Mouse (Mus musculus) hindbrain, embryonic 16.5 days (tissue): ENCODE results near the gene Nrsn2. TPM values are rescaled to one million over a fixed set of nuclear protein-coding genes. Genes with fewer than 3 reads are reported as not detected.

Source experiments
- ATAC-seq: fragments of 200-750 bp; cut with Nextera tagmentation; 2 replicates; pipeline ENCODE4 v1.8.0; 2017; ENCODE audit warnings: moderate TSS enrichment, moderate library complexity
- H3K27ac ChIP-seq: fragments of 300-500 bp; sonication (generic); 2 replicates; pipeline ENCODE4 v1.5.1; 2014; ENCODE audit warnings: low read depth, mild to moderate bottlenecking, control low read depth, low read length, moderate library complexity
- H3K27me3 ChIP-seq: fragments of 300-500 bp; sonication (generic); replicated peaks from 2 replicates; pipeline ENCODE4 v1.6.1; 2014; ENCODE audit warnings: low read length; ENCODE audit not compliant: control insufficient read depth, insufficient read depth
- H3K36me3 ChIP-seq: fragments of 300-500 bp; sonication (generic); 2 replicates; pipeline ENCODE4 v1.6.1; 2014; ENCODE audit warnings: mild to moderate bottlenecking, low read length, moderate library complexity, mixed read lengths; ENCODE audit not compliant: control insufficient read depth, insufficient read depth
- H3K4me1 ChIP-seq: fragments of 300-500 bp; sonication (generic); 2 replicates; pipeline ENCODE4 v1.6.1; 2014; ENCODE audit warnings: low read depth, low read length; ENCODE audit not compliant: control insufficient read depth, insufficient read depth
- H3K4me2 ChIP-seq: fragments of 300-500 bp; sonication (generic); 2 replicates; pipeline ENCODE4 v1.6.1; 2014; ENCODE audit warnings: mild to moderate bottlenecking, low read length, control low read depth, moderate library complexity
- H3K4me3 ChIP-seq: fragments of 300-500 bp; sonication (generic); 2 replicates; pipeline ENCODE4 v1.5.1; 2014; ENCODE audit warnings: mild to moderate bottlenecking, low read length, control low read depth, moderate library complexity
- H3K9ac ChIP-seq: fragments of 300-500 bp; sonication (generic); 2 replicates; pipeline ENCODE4 v1.6.1; 2014; ENCODE audit warnings: low read depth, mild to moderate bottlenecking, control low read depth, low read length, moderate library complexity
- H3K9me3 ChIP-seq: fragments of 300-500 bp; sonication (generic); 2 replicates; pipeline ENCODE4 v1.6.1; 2014; ENCODE audit warnings: mild to moderate bottlenecking, low read length, moderate library complexity; ENCODE audit not compliant: control insufficient read depth
- WGBS: fragments of 180-500 bp; shearing (Covaris S2); extraction: QIAGEN DNeasy Blood & Tissue Kit; methylation state at CpG from one replicate; pipeline ENCODE4 v1.1.7; 2014; 5-methylcytosine and 5-hydroxymethylcytosine counted together
- polyA plus RNA-seq: library from polyadenylated mRNA; unstranded; fragments of >200 nt; fragmentation: Nextera tagmentation; extraction: Ambion mirVana; gene quantifications from 2 replicates; pipeline ENCODE4 v1.2.1, GENCODE M21; 2015

The Nrsn2 gene
- polyA plus RNA-seq, 1 experiment from 2014 or later = 72.0 TPM

- WGBS = 17% methylated on average over 13 of the region's 13 CpGs
- Histone ChIP-seq H3K4me3 (peak overlapping the region; percentile 90), H3K27ac (peak overlapping the region; percentile 100), H3K4me2 (peak overlapping the region; percentile 92), H3K9me3 (no peaks in the 10 kb centered on the region), H3K27me3 (no peaks in the 10 kb centered on the region), H3K36me3 (no peaks in the 10 kb centered on the region), H3K9ac (peak overlapping the region; percentile 98), H3K4me1 (peaks cover 33% of the 10 kb centered on the region)
- no peak for ATAC-seq
Measured at GRCm38 (mm10) chr2:152395271-152395920, 19.0 kb upstream of the Nrsn2 start.

- Histone ChIP-seq H3K4me3 (no peak overlapping the region), H3K4me1 (peaks cover 26% of the 10 kb centered on the region), H3K9ac (no peak overlapping the region), H3K36me3 (no peaks in the 10 kb centered on the region), H3K9me3 (no peaks in the 10 kb centered on the region), H3K27me3 (no peaks in the 10 kb centered on the region), H3K4me2 (peak overlapping the region; percentile 92), H3K27ac (no peak overlapping the region)
- no peak for ATAC-seq
- 57% methylated on average over 9 of the region's 9 CpGs for WGBS
Measured at GRCm38 (mm10) chr2:152393225-152394017, 17.0 kb upstream of the Nrsn2 start.

- H3K4me2 ChIP-seq = no peak overlapping the region
- H3K4me3 ChIP-seq = no peak overlapping the region
- H3K9me3 ChIP-seq = no peaks in the 10 kb centered on the region
- H3K9ac ChIP-seq = no peak overlapping the region
- no peak overlapping the region for H3K27ac ChIP-seq
- peaks cover 26% of the 10 kb centered on the region for H3K4me1 ChIP-seq
- no peaks in the 10 kb centered on the region for H3K27me3 ChIP-seq
- ATAC-seq = no peak
- 9% methylated on average over 3 of the region's 3 CpGs for WGBS
- no peaks in the 10 kb centered on the region for H3K36me3 ChIP-seq
Measured at GRCm38 (mm10) chr2:152392786-152393185, 16.3 kb upstream of the Nrsn2 start.

- ATAC-seq = no peak
- H3K27me3 ChIP-seq = no peaks in the 10 kb centered on the region
- WGBS = 89% methylated on average over 4 of the region's 4 CpGs
Measured at GRCm38 (mm10) chr2:152384191-152384590, 7.8 kb upstream of the Nrsn2 start.

GRCm38 (mm10) chr2:152375652-152376344, 640 bp downstream of the Nrsn2 start:
- Histone ChIP-seq H3K27ac (peak overlapping the region; percentile 91), H3K4me2 (peak overlapping the region; percentile 67), H3K9me3 (no peaks in the 10 kb centered on the region), H3K27me3 (no peaks in the 10 kb centered on the region), H3K9ac (peak overlapping the region; percentile 68), H3K4me1 (peaks cover 11% of the 10 kb centered on the region), H3K36me3 (no peaks in the 10 kb centered on the region), H3K4me3 (peak overlapping the region; percentile 45)
- 3% methylated on average over 19 of the region's 21 CpGs for WGBS
- peak; percentile 89 for ATAC-seq

More at GRCm38 (mm10) chr2:152384191-152384590, 7.8 kb upstream of the Nrsn2 start:
- H3K9me3 ChIP-seq = no peaks in the 10 kb centered on the region
- H3K36me3 ChIP-seq = no peaks in the 10 kb centered on the region
- H3K4me2 ChIP-seq = no peak overlapping the region
- no peak overlapping the region for H3K27ac ChIP-seq
- H3K9ac ChIP-seq = no peak overlapping the region
- H3K4me3 ChIP-seq = no peak overlapping the region
- no peaks in the 10 kb centered on the region for H3K4me1 ChIP-seq

- Histone ChIP-seq H3K36me3 (no peaks in the 10 kb centered on the region), H3K9ac (no peak overlapping the region), H3K4me1 (peaks cover 11% of the 10 kb centered on the region), H3K9me3 (no peaks in the 10 kb centered on the region), H3K4me2 (no peak overlapping the region), H3K27me3 (no peaks in the 10 kb centered on the region), H3K27ac (no peak overlapping the region), H3K4me3 (no peak overlapping the region)
- ATAC-seq = no peak
- 72% methylated on average over 9 of the region's 9 CpGs for WGBS
Measured at GRCm38 (mm10) chr2:152373547-152373946, 2.9 kb downstream of the Nrsn2 start.

- Histone ChIP-seq H3K36me3 (no peaks in the 10 kb centered on the region), H3K9ac (no peak overlapping the region), H3K4me3 (no peak overlapping the region), H3K27me3 (no peaks in the 10 kb centered on the region), H3K4me2 (no peak overlapping the region), H3K4me1 (peaks cover 11% of the 10 kb centered on the region), H3K27ac (no peak overlapping the region), H3K9me3 (no peaks in the 10 kb centered on the region)
- no peak for ATAC-seq
- WGBS = 78% methylated on average over 4 of the region's 4 CpGs
Measured at GRCm38 (mm10) chr2:152372661-152373060, 3.8 kb downstream of the Nrsn2 start.

- no peaks in the 10 kb centered on the region for H3K9me3 ChIP-seq
- H3K36me3 ChIP-seq = no peaks in the 10 kb centered on the region
- H3K4me2 ChIP-seq = no peak overlapping the region
- no peak overlapping the region for H3K4me3 ChIP-seq
- H3K9ac ChIP-seq = no peak overlapping the region
- 72% methylated on average over 7 of the region's 7 CpGs for WGBS
- ATAC-seq = no peak
- no peak overlapping the region for H3K27ac ChIP-seq
- peaks cover 11% of the 10 kb centered on the region for H3K4me1 ChIP-seq
- H3K27me3 ChIP-seq = no peaks in the 10 kb centered on the region
Measured at GRCm38 (mm10) chr2:152372104-152372503, 4.3 kb downstream of the Nrsn2 start.
